Mouse (Mus musculus): ENCODE data around the gene Ywhae. TPM values are rescaled to one million over a fixed set of nuclear protein-coding genes. Genes with fewer than 3 reads are reported as not detected.

Ywhae gene
- polyA plus RNA-seq, 1 experiment = 870 TPM

- Histone ChIP-seq H3K4me3 (replicated peaks; ENCODE audit: insufficient read depth, low read depth, low read length) (no peak overlapping the region), H3K27ac (ENCODE audit: insufficient read depth, low read length) (no peak overlapping the region), H3K4me1 (ENCODE audit: control insufficient read depth, insufficient read depth, low read length) (no peaks in the 10 kb centered on the region), H3K27me3 (ENCODE audit: control insufficient read depth, insufficient read depth, low read length) (no peaks in the 10 kb centered on the region)
- no peak for TF ChIP-seq CTCF (IDR thresholded peaks at IDR 0.05; ENCODE audit: borderline replicate concordance, insufficient read depth, low read depth, low read length)
- TF ChIP-seq POLR2A (IDR thresholded peaks at IDR 0.05; ENCODE audit: borderline replicate concordance, insufficient read depth, low read length) = no peak
- WGBS = 62% methylated on average over 8 of the region's 8 CpGs
- no peak for DNase-seq
Observed at GRCm38 (mm10) chr11:75785897-75786296, 53.2 kb downstream of the Ywhae start.

- no peak overlapping the region for H3K4me3 ChIP-seq (replicated peaks; ENCODE audit: insufficient read depth, low read depth, low read length)
- no peak for TF ChIP-seq CTCF (IDR thresholded peaks at IDR 0.05; ENCODE audit: borderline replicate concordance, insufficient read depth, low read depth, low read length)
- no peak for TF ChIP-seq POLR2A (IDR thresholded peaks at IDR 0.05; ENCODE audit: borderline replicate concordance, insufficient read depth, low read length)
- WGBS = 89% methylated on average over 5 of the region's 5 CpGs
- peaks cover 14% of the 10 kb centered on the region for H3K4me1 ChIP-seq (ENCODE audit: control insufficient read depth, insufficient read depth, low read length)
- no peak for DNase-seq
- 0 out of 2 replicates have a peak, but pooled peaks cover 4% of the 10 kb centered on the region for H3K27me3 ChIP-seq (ENCODE audit: control insufficient read depth, insufficient read depth, low read length)
- H3K27ac ChIP-seq (ENCODE audit: insufficient read depth, low read length) = no peak overlapping the region
Observed at GRCm38 (mm10) chr11:75792535-75792934, 59.9 kb downstream of the Ywhae start.

GRCm38 (mm10) chr11:75793351-75793750, 60.7 kb downstream of the Ywhae start:
- Histone ChIP-seq H3K27ac (ENCODE audit: insufficient read depth, low read length) (no peak overlapping the region), H3K4me3 (replicated peaks; ENCODE audit: insufficient read depth, low read depth, low read length) (no peak overlapping the region), H3K27me3 (ENCODE audit: control insufficient read depth, insufficient read depth, low read length) (0 out of 2 replicates have a peak, but pooled peaks cover 4% of the 10 kb centered on the region), H3K4me1 (ENCODE audit: control insufficient read depth, insufficient read depth, low read length) (peaks cover 14% of the 10 kb centered on the region)
- no peak for DNase-seq
- WGBS = 64% methylated on average over 5 of the region's 5 CpGs
- no peak for TF ChIP-seq POLR2A (IDR thresholded peaks at IDR 0.05; ENCODE audit: borderline replicate concordance, insufficient read depth, low read length)
- TF ChIP-seq CTCF (IDR thresholded peaks at IDR 0.05; ENCODE audit: borderline replicate concordance, insufficient read depth, low read depth, low read length) = no peak

- Histone ChIP-seq H3K27me3 (ENCODE audit: control insufficient read depth, insufficient read depth, low read length) (0 out of 2 replicates have a peak, but pooled peaks cover 4% of the 10 kb centered on the region), H3K4me3 (replicated peaks; ENCODE audit: insufficient read depth, low read depth, low read length) (peak overlapping the region; percentile 73), H3K27ac (ENCODE audit: insufficient read depth, low read length) (no peak overlapping the region), H3K4me1 (ENCODE audit: control insufficient read depth, insufficient read depth, low read length) (peaks cover 14% of the 10 kb centered on the region)
- 12% methylated on average over 45 of the region's 45 CpGs for WGBS
- no peak for DNase-seq
- TF ChIP-seq CTCF (IDR thresholded peaks at IDR 0.05; ENCODE audit: borderline replicate concordance, insufficient read depth, low read depth, low read length) = no peak
Observed at GRCm38 (mm10) chr11:75794602-75795320, 62.1 kb downstream of the Ywhae start.

- Histone ChIP-seq H3K4me3 (replicated peaks; ENCODE audit: insufficient read depth, low read depth, low read length) (peak overlapping the region; percentile 73), H3K27ac (ENCODE audit: insufficient read depth, low read length) (no peak overlapping the region), H3K4me1 (ENCODE audit: control insufficient read depth, insufficient read depth, low read length) (peaks cover 14% of the 10 kb centered on the region), H3K27me3 (ENCODE audit: control insufficient read depth, insufficient read depth, low read length) (0 out of 2 replicates have a peak, but pooled peaks cover 4% of the 10 kb centered on the region)
- TF ChIP-seq POLR2A (IDR thresholded peaks at IDR 0.05; ENCODE audit: borderline replicate concordance, insufficient read depth, low read length) (no peak), CTCF (IDR thresholded peaks at IDR 0.05; ENCODE audit: borderline replicate concordance, insufficient read depth, low read depth, low read length) (no peak)
- no peak for DNase-seq
- WGBS = 2% methylated on average over 41 of the region's 42 CpGs
Observed at GRCm38 (mm10) chr11:75795321-75795636, 62.6 kb downstream of the Ywhae start.

GRCm38 (mm10) chr11:75796029-75796445, 63.4 kb downstream of the Ywhae start, which contains the start of gene Doc2b:
Doc2b (minus strand) TSS chr11:75796049.
- Histone ChIP-seq H3K4me3 (replicated peaks; ENCODE audit: insufficient read depth, low read depth, low read length) (peak within 1 kb of the TSS; percentile 73), H3K4me1 (ENCODE audit: control insufficient read depth, insufficient read depth, low read length) (peaks cover 14% of the 10 kb centered on the region), H3K27me3 (ENCODE audit: control insufficient read depth, insufficient read depth, low read length) (0 out of 2 replicates have a peak, but pooled peaks cover 4% of the 10 kb centered on the region), H3K27ac (ENCODE audit: insufficient read depth, low read length) (0 out of 2 replicates have a peak within 1 kb of the TSS, but pooled peaks have one; percentile 66)
- peak; percentile 63 to 71 for DNase-seq
- WGBS = 2% methylated on average over 37 of the region's 37 CpGs
- TF ChIP-seq CTCF (IDR thresholded peaks at IDR 0.05; ENCODE audit: borderline replicate concordance, insufficient read depth, low read depth, low read length) (no peak), POLR2A (IDR thresholded peaks at IDR 0.05; ENCODE audit: borderline replicate concordance, insufficient read depth, low read length) (0 out of 2 replicates have a peak, but pooled peaks have one; percentile 29)

GRCm38 (mm10) chr11:75796536-75797246, 64.0 kb downstream of the Ywhae start:
- no peak for DNase-seq
- no peak for TF ChIP-seq CTCF (IDR thresholded peaks at IDR 0.05; ENCODE audit: borderline replicate concordance, insufficient read depth, low read depth, low read length)
- TF ChIP-seq POLR2A (IDR thresholded peaks at IDR 0.05; ENCODE audit: borderline replicate concordance, insufficient read depth, low read length) = no peak
- 85% methylated on average over 13 of the region's 13 CpGs for WGBS
- Histone ChIP-seq H3K4me3 (replicated peaks; ENCODE audit: insufficient read depth, low read depth, low read length) (peak overlapping the region; percentile 73), H3K27ac (ENCODE audit: insufficient read depth, low read length) (0 out of 2 replicates have a peak overlapping the region, but pooled peaks have one; percentile 66), H3K27me3 (ENCODE audit: control insufficient read depth, insufficient read depth, low read length) (0 out of 2 replicates have a peak, but pooled peaks cover 4% of the 10 kb centered on the region), H3K4me1 (ENCODE audit: control insufficient read depth, insufficient read depth, low read length) (peaks cover 14% of the 10 kb centered on the region)
